Mouse (Mus musculus) E14TG2a.4 (cell line): Measurements from ENCODE around the gene Arhgef28.

Experiments
- H3K27me3 ChIP-seq: 2 replicates; pipeline ENCODE4 v1.6.1; 2014; ENCODE audit warnings: low read length, control low read depth; ENCODE audit not compliant: insufficient read depth
- H3K36me3 ChIP-seq: 2 replicates; pipeline ENCODE4 v1.6.1; 2014; ENCODE audit warnings: low read length, control low read depth; ENCODE audit not compliant: insufficient read depth
- H3K4me1 ChIP-seq: replicated peaks from 2 replicates; pipeline ENCODE4 v1.6.1; 2014; ENCODE audit warnings: low read depth, low read length, control low read depth
- H3K4me3 ChIP-seq: replicated peaks from 2 replicates; pipeline ENCODE4 v1.5.1; 2014; ENCODE audit warnings: mild to moderate bottlenecking, low read length
- H3K9me3 ChIP-seq: 2 replicates; pipeline ENCODE4 v1.6.1; 2014; ENCODE audit warnings: low read length, control low read depth
- CTCF ChIP-seq: conservative IDR thresholded peaks from 2 replicates; pipeline ENCODE4 v1.5.1; 2014; ENCODE audit warnings: low read length
- NANOG ChIP-seq: IDR thresholded peaks from 2 replicates; pipeline ENCODE4 v1.6.1; 2014; ENCODE audit warnings: borderline replicate concordance, low read length, mixed read lengths
- POU5F1 ChIP-seq: IDR thresholded peaks from 2 replicates; pipeline ENCODE4 v1.6.1; 2014; ENCODE audit warnings: low read length, borderline replicate concordance

Arhgef28 gene

GRCm38 (mm10) chr13:98132264-98132663, 74.0 kb downstream of the Arhgef28 start:
- Histone ChIP-seq H3K27me3 (peaks cover 7% of the 10 kb centered on the region), H3K4me3 (no peak overlapping the region), H3K36me3 (no peaks in the 10 kb centered on the region), H3K9me3 (no peaks in the 10 kb centered on the region), H3K4me1 (peaks cover 18% of the 10 kb centered on the region)
- no peak for TF ChIP-seq NANOG
- no peak for TF ChIP-seq POU5F1
- no peak for TF ChIP-seq CTCF

- Histone ChIP-seq H3K4me3 (no peak overlapping the region), H3K27me3 (peaks cover 5% of the 10 kb centered on the region; the same call in 1 of the 2 replicates), H3K36me3 (no peaks in the 10 kb centered on the region), H3K4me1 (peaks cover 29% of the 10 kb centered on the region), H3K9me3 (no peaks in the 10 kb centered on the region)
- no peak for TF ChIP-seq POU5F1
- TF ChIP-seq CTCF = no peak
- no peak for TF ChIP-seq NANOG
Measured at GRCm38 (mm10) chr13:98125666-98126065, 80.6 kb downstream of the Arhgef28 start.

- peaks cover 39% of the 10 kb centered on the region for H3K4me1 ChIP-seq
- no peak for TF ChIP-seq CTCF
- TF ChIP-seq POU5F1 = no peak
- no peak for TF ChIP-seq NANOG
- no peaks in the 10 kb centered on the region for H3K9me3 ChIP-seq
- H3K4me3 ChIP-seq = no peak overlapping the region
- peaks cover 5% of the 10 kb centered on the region; the same call in 1 of the 2 replicates for H3K27me3 ChIP-seq
- H3K36me3 ChIP-seq = no peaks in the 10 kb centered on the region
Measured at GRCm38 (mm10) chr13:98124113-98124745, 82.0 kb downstream of the Arhgef28 start.

GRCm38 (mm10) chr13:98122766-98123165, 83.5 kb downstream of the Arhgef28 start:
- Histone ChIP-seq H3K36me3 (no peaks in the 10 kb centered on the region), H3K4me3 (no peak overlapping the region), H3K9me3 (no peaks in the 10 kb centered on the region), H3K4me1 (peaks cover 39% of the 10 kb centered on the region), H3K27me3 (peaks cover 5% of the 10 kb centered on the region; the same call in 1 of the 2 replicates)
- TF ChIP-seq CTCF = no peak
- no peak for TF ChIP-seq NANOG
- no peak for TF ChIP-seq POU5F1

GRCm38 (mm10) chr13:98121993-98122392, 84.2 kb downstream of the Arhgef28 start:
- H3K27me3 ChIP-seq = 0 out of 2 replicates have a peak, but pooled peaks cover 2% of the 10 kb centered on the region
- no peak for TF ChIP-seq NANOG
- TF ChIP-seq POU5F1 = no peak
- no peak for TF ChIP-seq CTCF

GRCm38 (mm10) chr13:98121124-98121470, 85.1 kb downstream of the Arhgef28 start:
- TF ChIP-seq POU5F1 (no peak), CTCF (no peak), NANOG (no peak)
- peaks cover 35% of the 10 kb centered on the region for H3K4me1 ChIP-seq
- H3K9me3 ChIP-seq = no peaks in the 10 kb centered on the region
- no peaks in the 10 kb centered on the region for H3K36me3 ChIP-seq
- H3K27me3 ChIP-seq = no peaks in the 10 kb centered on the region
- no peak overlapping the region for H3K4me3 ChIP-seq

More at GRCm38 (mm10) chr13:98121993-98122392, 84.2 kb downstream of the Arhgef28 start:
- H3K9me3 ChIP-seq = no peaks in the 10 kb centered on the region
- no peak overlapping the region for H3K4me3 ChIP-seq
- H3K36me3 ChIP-seq = no peaks in the 10 kb centered on the region
- H3K4me1 ChIP-seq = peaks cover 39% of the 10 kb centered on the region

GRCm38 (mm10) chr13:98120356-98121123, 85.7 kb downstream of the Arhgef28 start:
- TF ChIP-seq CTCF = no peak
- no peak for TF ChIP-seq POU5F1
- no peak for TF ChIP-seq NANOG
- Histone ChIP-seq H3K4me1 (peaks cover 29% of the 10 kb centered on the region), H3K4me3 (no peak overlapping the region), H3K9me3 (no peaks in the 10 kb centered on the region), H3K27me3 (no peaks in the 10 kb centered on the region), H3K36me3 (no peaks in the 10 kb centered on the region)

- Histone ChIP-seq H3K4me3 (no peak overlapping the region), H3K27me3 (no peaks in the 10 kb centered on the region), H3K9me3 (no peaks in the 10 kb centered on the region), H3K4me1 (peaks cover 21% of the 10 kb centered on the region), H3K36me3 (no peaks in the 10 kb centered on the region)
- no peak for TF ChIP-seq NANOG
- no peak for TF ChIP-seq CTCF
- TF ChIP-seq POU5F1 = no peak
Measured at GRCm38 (mm10) chr13:98118291-98118690, 87.9 kb downstream of the Arhgef28 start.
